Mouse (Mus musculus) inflammation-experienced regulatory T-cells, adult 6 months (primary cell): ENCODE results near the gene Cdh18. TPM values are rescaled to one million over a fixed set of nuclear protein-coding genes. Genes with fewer than 3 reads are reported as not detected.
"Not testable (repeated sequence)": the region's sequence is repeated elsewhere in the genome, so short reads cannot be mapped to it uniquely, and the experiment has no call there.

ENCODE experiments used
- ATAC-seq: one replicate; pipeline ENCODE4 v1.8.0; 2017
- polyA plus RNA-seq, 3 experiments: library from polyadenylated mRNA; unstranded; fragments of 100-300 nt; shearing (Covaris generic); gene quantifications; one replicate each; pipeline ENCODE4 v1.2.1; 2017

Gene Cdh18
- polyA plus RNA-seq, 3 experiments from 2014 or later, result not detected

DNA sequence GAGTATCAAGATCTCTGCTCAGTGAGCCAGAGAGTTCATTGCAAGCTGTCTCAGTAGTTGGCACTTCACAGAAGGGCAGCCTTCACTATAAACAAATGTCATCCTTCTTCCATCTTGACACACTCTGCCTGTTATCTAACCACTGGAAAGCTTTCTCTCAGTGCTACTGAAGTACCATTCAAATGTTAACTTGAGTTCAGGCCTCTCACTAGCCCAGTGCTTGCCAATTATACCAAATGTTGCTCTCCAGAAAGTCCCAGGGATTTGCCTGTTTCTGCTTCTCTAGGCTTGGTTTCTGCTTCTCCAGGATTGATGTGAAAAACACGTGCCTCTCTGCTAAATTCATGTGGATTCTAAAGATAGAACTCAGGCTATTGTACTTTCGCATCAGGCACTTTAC lies 681.8 kb downstream of the Cdh18 start:
- no peak for ATAC-seq

GRCm38 (mm10) chr15:23257751-23258440 lies 709.1 kb downstream of the Cdh18 start:
- no peak for ATAC-seq

DNA sequence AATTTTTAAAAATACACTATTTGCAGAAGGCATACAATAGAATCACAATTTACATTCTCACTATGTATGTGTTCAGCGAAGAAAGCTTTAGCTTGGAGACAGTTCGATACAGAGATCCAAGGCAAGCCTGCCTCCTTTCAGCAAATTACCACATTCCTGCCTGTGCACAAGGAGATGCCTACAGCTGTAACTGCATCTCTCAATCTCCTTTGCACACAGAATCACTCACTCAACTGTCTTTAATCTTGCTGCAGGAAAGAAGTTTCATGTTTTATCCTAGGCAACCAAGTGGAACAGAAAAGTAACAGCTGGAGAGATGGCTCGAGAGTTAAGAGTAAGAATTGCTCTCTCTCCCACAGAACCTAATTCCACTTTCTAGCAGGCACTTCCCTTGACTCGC lies 729.6 kb downstream of the Cdh18 start:
- ATAC-seq, result no peak

- no peak for ATAC-seq
Observed at GRCm38 (mm10) chr15:23305018-23305417, 756.2 kb downstream of the Cdh18 start.

DNA sequence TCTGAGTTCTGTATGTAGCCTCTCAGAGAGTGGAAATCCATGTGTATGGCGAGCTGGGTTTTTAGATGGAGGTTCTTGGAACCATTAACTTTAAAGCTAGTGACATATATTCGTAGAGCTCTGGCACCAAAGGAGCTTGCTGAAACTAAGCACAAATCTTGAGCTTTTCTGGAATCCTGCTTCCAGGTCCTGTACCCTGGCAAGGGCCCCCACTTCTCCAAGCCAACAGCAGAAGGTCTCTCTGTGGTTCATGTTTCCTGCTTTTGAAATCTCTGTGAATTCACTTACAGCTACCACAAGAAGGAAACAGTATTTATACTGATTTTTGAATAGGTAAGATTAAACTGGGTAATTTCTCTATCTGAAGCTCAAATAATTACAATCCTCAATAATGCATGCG lies 767.9 kb downstream of the Cdh18 start:
- no peak for ATAC-seq

DNA sequence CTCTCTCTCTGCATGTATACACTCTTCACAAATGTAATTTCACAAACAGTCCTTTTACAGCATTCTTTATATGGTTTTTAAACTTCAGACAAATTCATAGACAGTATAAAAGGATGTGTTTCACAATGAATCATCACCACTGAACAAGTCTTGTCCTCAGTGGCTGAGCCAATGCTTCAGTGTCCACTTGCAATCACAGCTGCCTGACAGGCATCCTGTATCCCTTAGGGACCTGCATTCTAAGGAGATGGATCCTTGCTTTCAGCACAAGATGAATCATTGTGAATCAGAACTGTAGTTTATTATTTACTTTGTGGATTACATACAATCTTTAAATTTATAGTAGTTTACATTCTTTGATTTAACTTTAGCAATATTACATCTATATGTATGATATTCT lies 768.6 kb downstream of the Cdh18 start:
- ATAC-seq, result no peak

GRCm38 (mm10) chr15:23340338-23340737 lies 791.5 kb downstream of the Cdh18 start:
- not testable (repeated sequence) for ATAC-seq

GRCm38 (mm10) chr15:23351078-23351477 lies 802.3 kb downstream of the Cdh18 start:
- no peak for ATAC-seq

DNA sequence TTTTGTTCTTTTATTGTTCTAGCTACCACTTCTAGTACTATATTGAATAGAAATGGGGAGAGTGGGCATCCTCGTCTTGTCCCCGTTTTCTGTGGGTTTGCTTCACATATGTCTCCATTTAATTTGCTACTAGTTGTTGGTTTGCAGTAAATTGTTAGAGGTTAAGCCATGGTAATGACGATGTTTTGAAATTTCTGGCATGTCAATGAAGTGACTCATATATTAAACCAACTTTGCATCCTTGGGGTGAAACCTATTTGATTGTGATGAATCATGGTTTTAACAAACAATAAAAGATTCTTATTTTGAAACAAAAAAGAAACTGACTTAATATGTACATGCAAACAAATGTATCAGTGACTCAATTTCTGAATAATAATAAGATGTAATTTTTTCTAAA lies 817.5 kb downstream of the Cdh18 start:
- no peak for ATAC-seq

DNA sequence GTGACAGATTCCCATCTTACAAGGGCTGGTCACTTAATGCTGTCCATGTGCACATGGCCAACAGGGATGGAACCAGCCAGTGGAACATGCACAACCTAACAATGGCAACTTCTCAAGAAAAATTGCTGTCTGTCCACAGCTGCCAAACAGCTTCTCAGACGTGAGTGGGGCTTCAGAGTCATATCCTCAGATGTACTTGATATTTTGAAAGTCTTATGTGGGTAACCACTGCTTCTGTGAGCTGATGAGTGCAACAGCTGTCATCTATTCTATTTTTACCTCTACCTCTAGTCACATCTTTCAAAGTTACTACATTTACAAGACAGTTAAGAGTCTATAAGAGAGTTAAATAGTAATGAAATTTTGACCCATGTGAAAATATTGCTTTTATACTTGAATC lies 818.9 kb downstream of the Cdh18 start:
- ATAC-seq, result no peak

DNA sequence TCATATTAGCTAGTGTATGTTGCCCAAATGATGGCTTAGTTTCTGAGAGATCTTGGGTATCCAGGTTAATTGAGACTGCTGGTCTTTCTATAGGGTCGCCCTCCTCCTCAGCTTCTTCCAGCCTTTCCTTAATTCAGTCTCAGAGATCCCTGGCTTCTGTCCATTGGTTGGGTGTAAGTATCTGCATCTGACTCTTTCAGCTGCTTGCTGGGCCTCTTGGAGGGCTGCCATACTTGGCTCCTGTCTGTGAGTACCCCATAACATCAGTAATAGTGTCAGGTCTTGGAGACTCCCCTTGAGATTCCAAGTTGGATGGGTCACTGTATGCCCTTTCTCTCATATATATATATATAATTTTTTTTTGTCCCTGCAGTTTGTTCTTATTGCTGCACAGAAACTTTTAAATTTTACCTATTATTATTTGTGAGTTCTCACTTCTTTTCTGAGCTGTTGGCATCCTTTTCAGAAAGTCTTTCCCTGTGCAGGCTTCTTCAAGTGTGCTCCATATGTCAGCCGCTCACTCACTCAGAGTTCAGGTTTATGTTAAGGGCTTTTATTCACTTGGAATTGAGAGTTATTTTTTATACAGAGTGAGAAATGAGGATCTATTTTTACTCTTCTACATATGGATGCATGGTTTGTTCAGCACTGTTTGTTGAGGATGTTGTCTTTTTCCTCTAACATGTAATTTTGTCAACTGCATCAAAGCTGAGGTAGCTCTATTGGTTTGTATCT lies 829.4 kb downstream of the Cdh18 start:
- ATAC-seq, result no peak

GRCm38 (mm10) chr15:23385816-23386215 lies 837.0 kb downstream of the Cdh18 start:
- ATAC-seq, result no peak

DNA sequence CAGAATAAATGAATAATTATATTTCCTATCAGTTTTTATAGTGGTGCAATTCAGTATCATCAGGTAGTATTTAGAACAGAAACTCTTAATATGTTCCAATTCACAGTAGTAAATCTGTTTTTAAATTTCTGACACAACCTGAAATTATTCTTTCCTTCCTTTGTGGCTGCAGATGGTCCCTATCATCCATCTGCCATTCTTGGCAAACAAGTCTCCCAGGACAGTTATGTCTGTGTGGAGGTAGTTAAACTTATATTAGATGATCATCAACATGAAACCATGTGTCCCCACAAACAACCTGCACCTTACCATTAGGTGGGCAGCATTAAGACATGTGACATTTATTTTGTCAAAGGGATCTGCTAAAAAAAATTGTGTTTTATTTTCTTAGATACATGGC lies 847.8 kb downstream of the Cdh18 start:
- no peak for ATAC-seq

DNA sequence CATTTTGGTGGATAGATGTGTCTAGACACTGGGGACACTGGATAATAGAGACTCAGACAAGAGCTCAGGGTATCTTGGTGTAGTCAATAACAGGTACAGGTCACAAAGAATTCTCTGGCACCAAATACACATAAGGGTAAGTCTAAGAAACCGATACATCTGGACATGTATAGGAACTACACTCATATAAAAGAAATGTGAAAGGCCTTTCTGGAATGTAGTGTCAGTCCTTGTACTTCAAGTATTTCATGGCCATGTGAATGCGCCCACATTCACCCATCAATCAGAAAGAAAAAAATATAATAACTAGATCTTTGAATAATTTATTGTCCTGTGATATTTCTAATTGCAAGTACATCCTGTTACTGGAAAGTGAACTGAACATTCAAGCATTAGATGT lies 855.0 kb downstream of the Cdh18 start:
- no peak for ATAC-seq

GRCm38 (mm10) chr15:23408256-23408655 lies 859.4 kb downstream of the Cdh18 start:
- ATAC-seq, result no peak

GRCm38 (mm10) chr15:23416450-23417080 lies 867.7 kb downstream of the Cdh18 start:
- no peak for ATAC-seq

GRCm38 (mm10) chr15:23418158-23418557 lies 869.3 kb downstream of the Cdh18 start:
- ATAC-seq, result no peak

DNA sequence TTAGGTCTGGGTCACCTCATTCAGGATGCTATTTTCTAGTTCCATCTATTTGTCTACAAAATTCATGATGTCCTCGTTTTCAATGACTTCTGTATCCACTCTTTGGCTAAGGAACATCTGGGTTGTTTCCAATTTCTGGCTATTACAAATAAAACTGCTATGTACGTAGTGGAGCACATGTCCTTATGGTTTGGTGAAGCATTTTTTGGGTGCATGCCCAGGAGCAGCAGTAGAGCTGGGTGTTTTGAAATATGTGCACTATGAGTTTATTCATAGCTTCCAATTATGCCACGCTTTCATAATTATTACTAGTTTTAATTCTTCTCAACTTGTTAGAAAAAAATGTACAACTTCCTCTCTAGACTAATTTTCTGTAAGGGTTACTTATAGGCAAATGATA lies 871.2 kb downstream of the Cdh18 start:
- no peak for ATAC-seq

DNA sequence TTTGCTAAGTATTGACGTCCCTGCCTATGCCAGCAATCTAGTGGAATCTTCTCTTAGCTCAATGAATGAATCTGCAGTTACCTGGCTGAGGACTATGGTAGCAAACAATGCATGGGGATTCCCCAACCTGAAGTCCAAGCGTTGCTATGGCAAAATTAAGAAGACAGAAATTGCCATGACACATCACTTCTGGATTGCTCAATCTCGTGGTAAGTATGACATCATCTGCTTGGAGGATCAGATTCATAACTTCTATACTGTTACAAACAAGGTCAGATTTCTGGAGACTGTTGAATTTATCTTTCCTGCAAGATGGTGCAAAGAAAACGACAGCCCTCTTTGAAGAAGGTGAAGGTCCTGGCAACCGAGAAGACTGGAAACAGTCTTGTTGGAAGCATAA lies 881.2 kb downstream of the Cdh18 start:
- ATAC-seq, result no peak

DNA sequence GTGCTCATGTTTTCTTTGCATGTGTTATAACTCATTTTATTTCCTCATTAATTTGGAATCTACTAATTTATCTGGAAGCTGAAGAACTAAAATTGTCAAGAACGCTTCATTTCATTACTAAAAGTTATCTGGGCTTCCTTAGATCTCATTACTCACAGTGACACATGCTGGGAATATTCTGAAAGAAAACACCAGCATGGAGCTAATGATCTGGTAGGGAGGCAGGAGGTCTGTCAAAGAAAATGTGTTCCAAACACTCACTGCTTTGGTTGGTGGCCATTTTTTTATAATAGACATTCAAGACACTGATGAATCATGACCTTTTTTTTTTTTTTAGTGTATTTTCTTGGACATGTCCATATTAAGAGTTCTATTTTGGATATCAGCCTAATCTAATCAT lies 899.7 kb downstream of the Cdh18 start:
- ATAC-seq, result no peak

DNA sequence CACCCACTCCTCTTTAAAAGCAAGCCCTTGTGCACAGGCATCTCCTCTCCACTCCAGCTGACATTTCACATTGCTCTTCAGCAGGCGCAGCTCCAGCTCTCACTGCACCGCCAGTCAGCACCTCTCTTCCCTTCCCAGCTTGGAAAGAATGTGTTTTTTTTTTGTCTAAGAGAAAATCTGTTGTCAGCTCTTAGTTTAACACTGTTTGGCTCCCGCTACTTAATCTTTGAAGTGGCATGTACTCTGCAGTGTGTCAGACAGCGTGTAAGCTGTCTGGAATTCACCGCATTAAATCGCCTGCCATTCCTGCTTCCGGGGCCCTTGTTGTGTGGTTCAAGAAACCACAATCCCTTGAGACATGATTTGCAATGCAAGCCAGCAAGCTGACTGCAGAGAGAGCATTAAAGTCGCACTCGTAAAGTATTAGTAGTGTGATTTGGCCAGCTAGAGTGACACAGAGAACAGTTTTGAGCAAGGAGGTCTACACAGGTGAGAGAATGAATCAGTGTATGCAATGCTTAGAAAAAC lies 903.3 kb downstream of the Cdh18 start:
- ATAC-seq, result no peak

DNA sequence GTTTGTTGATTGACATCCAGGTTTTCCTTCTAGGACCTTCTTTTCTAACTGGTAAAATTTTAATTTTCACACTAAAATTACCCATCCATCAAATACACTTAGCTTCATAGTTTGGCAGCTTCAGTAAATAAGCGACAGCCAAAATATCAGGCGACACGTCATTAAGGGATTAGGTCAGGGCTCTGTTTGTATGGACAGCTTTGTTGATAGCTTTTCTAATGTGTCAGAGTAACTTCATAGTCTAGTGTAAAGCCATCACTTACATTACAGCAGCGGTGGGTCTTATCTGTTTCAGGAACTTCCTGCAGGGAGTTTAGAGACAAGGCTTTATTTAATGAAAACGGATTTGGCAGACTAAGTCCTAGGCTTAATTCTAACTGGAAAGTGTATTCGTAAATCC lies 904.5 kb downstream of the Cdh18 start:
- ATAC-seq, result no peak

GRCm38 (mm10) chr15:23455344-23455743 lies 906.5 kb downstream of the Cdh18 start:
- ATAC-seq, result no peak

GRCm38 (mm10) chr15:23457401-23457800 lies 908.6 kb downstream of the Cdh18 start:
- no peak for ATAC-seq
